ENCODE assay signal across 17 mouse cellular contexts in genomic region chr9:120676771-120677170, GRCm38 (mm10).
DNase-seq lines count a peak whose midpoint lies in the region; ATAC-seq and TF ChIP-seq lines count a peak whose summit lies in the region.
"Had no signal": no experiment of that assay in that cellular context is flagged by ENCODE, and none has a peak within 500 bp of the region (broad histone marks: within the 10 kb centered on the region; RNA-seq: fewer than 3 reads in every experiment).

No protein-coding gene starts in this region.

- WGBS in kidney, adult 2 months, result 21% methylated on average over 8 of the region's 8 CpGs
- WGBS in kidney, embryonic 15.5 days, result 18% methylated on average over 8 of the region's 8 CpGs
- WGBS in kidney, postnatal 0 days, result 30% methylated on average over 8 of the region's 8 CpGs

- H3K9ac ChIP-seq in kidney, embryonic 15.5 days, result no peak overlapping the region
- H3K9ac ChIP-seq in kidney, postnatal 0 days (ENCODE audit: low read depth, low read length), result no peak overlapping the region
- H3K9ac ChIP-seq: forebrain, postnatal 0 days; heart, embryonic 12.5 days; liver, embryonic 15.5 days had no signal

- no peaks in the 10 kb centered on the region for H3K9me3 ChIP-seq in kidney, embryonic 15.5 days (replicated peaks)
- H3K9me3 ChIP-seq in kidney, postnatal 0 days (replicated peaks; ENCODE audit: low read length), result no peaks in the 10 kb centered on the region
- H3K9me3 ChIP-seq: heart, embryonic 12.5 days; liver, embryonic 15.5 days had no signal

- no peak for TF ChIP-seq POLR2A in kidney, adult 2 months (IDR thresholded peaks at IDR 0.05; ENCODE audit: low read depth, low read length)

- no peaks in the 10 kb centered on the region for H3K27me3 ChIP-seq in kidney, adult 2 months (replicated peaks; ENCODE audit: control insufficient read depth, insufficient read depth, low read length)
- H3K27me3 ChIP-seq in kidney, embryonic 15.5 days, result peaks cover 20% of the 10 kb centered on the region; the same call in 1 of the 2 replicates
- H3K27me3 ChIP-seq in kidney, postnatal 0 days (ENCODE audit: insufficient read depth, low read length), result no peaks in the 10 kb centered on the region

- no peak for ATAC-seq in kidney, embryonic 15.5 days (replicated peaks; ENCODE audit: low FRiP score)
- ATAC-seq in kidney, postnatal 0 days (replicated peaks; ENCODE audit: low FRiP score, low read depth), result no peak
- ATAC-seq in frontal cortex, adult (ENCODE audit: low TSS enrichment), result no peak
- ATAC-seq: forebrain, postnatal 0 days had no signal

- H3K4me2 ChIP-seq in kidney, embryonic 15.5 days, result no peak overlapping the region
- 0 out of 2 replicates have a peak overlapping the region, but pooled peaks have one; percentile 64 for H3K4me2 ChIP-seq in kidney, postnatal 0 days (ENCODE audit: low read length)
- H3K4me2 ChIP-seq: liver, embryonic 15.5 days had no signal

- DNase-seq in embryo, embryonic 10.5 days (ENCODE audit: low spot score), result peak; percentile 52
- no peak for DNase-seq in embryo, embryonic 9.5 days (ENCODE audit: extremely low spot score)
- DNase-seq in kidney, adult 2 months, result peak; percentile 75
- peak; percentile 35 for DNase-seq in Muller cell, postnatal 12 days (ENCODE audit: inconsistent ontology term)
- peak; percentile 55 for DNase-seq in kidney, postnatal 0 days (ENCODE audit: low spot score)
- no peak for DNase-seq in cerebellum, adult 9-10 months
- DNase-seq: cerebellum, adult 11-12 months; forebrain, postnatal 0 days; gastrocnemius, postnatal 14 days; lung, postnatal 36 days; right cerebral cortex, adult 18-20 months; spleen, adult 18-20 months; thymus, postnatal 14 days had no signal

- H3K27ac ChIP-seq in kidney, adult 2 months (ENCODE audit: insufficient read depth, low read depth, low read length), result peak overlapping the region; percentile 9; the same call in 1 of the 2 replicates
- no peak overlapping the region for H3K27ac ChIP-seq in kidney, embryonic 15.5 days
- no peak overlapping the region for H3K27ac ChIP-seq in kidney, postnatal 0 days
- H3K27ac ChIP-seq: liver, embryonic 15.5 days had no signal

- no peaks in the 10 kb centered on the region for H3K36me3 ChIP-seq in kidney, adult 2 months (ENCODE audit: control insufficient read depth, insufficient read depth, low read length)
- H3K36me3 ChIP-seq in kidney, embryonic 15.5 days, result no peaks in the 10 kb centered on the region
- no peaks in the 10 kb centered on the region for H3K36me3 ChIP-seq in kidney, postnatal 0 days (ENCODE audit: insufficient read depth, low read length)
- H3K36me3 ChIP-seq: heart, embryonic 12.5 days; liver, embryonic 15.5 days had no signal

- peaks cover 19% of the 10 kb centered on the region for H3K4me1 ChIP-seq in kidney, adult 2 months (ENCODE audit: control insufficient read depth, insufficient read depth, low read length)
- peaks cover 43% of the 10 kb centered on the region for H3K4me1 ChIP-seq in kidney, embryonic 15.5 days
- H3K4me1 ChIP-seq in kidney, postnatal 0 days (replicated peaks; ENCODE audit: insufficient read depth, low read length), result peaks cover 20% of the 10 kb centered on the region

- TF ChIP-seq CTCF in kidney, adult 2 months (conservative IDR thresholded peaks at IDR 0.05; ENCODE audit: insufficient read depth, insufficient read length, low read depth, low read length), result no peak
- no peak for TF ChIP-seq CTCF in kidney, postnatal 0 days (IDR thresholded peaks at IDR 0.05; ENCODE audit: low read depth)

- no peak overlapping the region for H3K4me3 ChIP-seq in kidney, adult 2 months (ENCODE audit: insufficient read depth, low read depth, low read length)
- H3K4me3 ChIP-seq in kidney, embryonic 15.5 days (replicated peaks), result no peak overlapping the region
- no peak overlapping the region for H3K4me3 ChIP-seq in kidney, postnatal 0 days (replicated peaks; ENCODE audit: low read depth, low read length)
- H3K4me3 ChIP-seq: heart, embryonic 12.5 days; liver, embryonic 15.5 days had no signal

Comparison
In these comparisons a context has a peak if more than half of its experiments do, and no peak if none do; other contexts are left out.
1. DNase-seq: peak in embryo, embryonic 10.5 days (single experiment), kidney, adult 2 months (single experiment), Muller cell, postnatal 12 days (single experiment) and kidney, postnatal 0 days (single experiment); none in embryo, embryonic 9.5 days (single experiment) and cerebellum, adult 9-10 months (single experiment).